Mouse (Mus musculus) heart, embryonic 13.5 days (tissue): Measurements from ENCODE around the gene Cdhr4. TPM values are rescaled to one million over a fixed set of nuclear protein-coding genes. Genes with fewer than 3 reads are reported as not detected.

Source experiments
- ATAC-seq: fragments of 200-750 bp; cut with Nextera tagmentation; 2 replicates; pipeline ENCODE4 v1.8.0; 2017; ENCODE audit warnings: moderate TSS enrichment; ENCODE audit not compliant: insufficient number of reproducible peaks, low FRiP score, low TSS enrichment; ENCODE audit errors: extremely low read depth
- H3K27ac ChIP-seq: fragments of 300-500 bp; sonication (generic); replicated peaks from 2 replicates; pipeline ENCODE4 v1.5.1; 2015; ENCODE audit warnings: moderate library complexity, mild to moderate bottlenecking, inconsistent platforms
- H3K27me3 ChIP-seq: fragments of 300-500 bp; sonication (generic); replicated peaks from 2 replicates; pipeline ENCODE4 v1.6.1; 2015; ENCODE audit warnings: mild to moderate bottlenecking, inconsistent platforms
- H3K36me3 ChIP-seq: fragments of 300-500 bp; sonication (generic); 2 replicates; pipeline ENCODE4 v1.6.1; 2015; ENCODE audit warnings: mild to moderate bottlenecking, inconsistent platforms
- H3K4me1 ChIP-seq: fragments of 300-500 bp; sonication (generic); 2 replicates; pipeline ENCODE4 v1.6.1; 2015; ENCODE audit warnings: inconsistent platforms
- H3K4me2 ChIP-seq: fragments of 300-500 bp; sonication (generic); 2 replicates; pipeline ENCODE4 v1.6.1; 2015; ENCODE audit warnings: inconsistent platforms, mild to moderate bottlenecking, moderate library complexity
- H3K4me3 ChIP-seq: fragments of 300-500 bp; sonication (generic); 2 replicates; pipeline ENCODE4 v1.5.1; 2015; ENCODE audit warnings: moderate library complexity, mild to moderate bottlenecking, inconsistent platforms
- H3K9ac ChIP-seq: fragments of 300-500 bp; sonication (generic); 2 replicates; pipeline ENCODE4 v1.6.1; 2015; ENCODE audit warnings: inconsistent platforms, mild to moderate bottlenecking, moderate library complexity
- H3K9me3 ChIP-seq: fragments of 300-500 bp; sonication (generic); 2 replicates; pipeline ENCODE4 v1.6.1; 2016; ENCODE audit warnings: inconsistent platforms
- WGBS: fragments of 180-500 bp; shearing (Covaris S2); methylation state at CpG from one replicate; pipeline ENCODE4 v1.1.7; 2015; ENCODE audit warnings: mixed read lengths; 5-methylcytosine and 5-hydroxymethylcytosine counted together
- polyA plus RNA-seq: library from polyadenylated mRNA; unstranded; fragments of >200 nt; fragmentation: Nextera tagmentation; extraction: Ambion mirVana; gene quantifications from 2 replicates; pipeline ENCODE4 v1.2.1, GENCODE M21; 2015

Gene Cdhr4
- polyA plus RNA-seq, 1 experiment from 2014 or later, result 7.7 TPM

GRCm38 (mm10) chr9:107978815-107979214 lies 13.5 kb upstream of the Cdhr4 start:
- no peak for ATAC-seq
- H3K36me3 ChIP-seq, result peaks cover 44% of the 10 kb centered on the region
- no peak overlapping the region for H3K9ac ChIP-seq
- H3K27ac ChIP-seq, result 0 out of 2 replicates have a peak overlapping the region, but pooled peaks have one; percentile 8
- H3K4me3 ChIP-seq, result no peak overlapping the region
- no peak overlapping the region for H3K4me2 ChIP-seq
- WGBS, result 87% methylated on average over 12 of the region's 12 CpGs
- H3K4me1 ChIP-seq, result peaks cover 89% of the 10 kb centered on the region
- H3K27me3 ChIP-seq, result no peaks in the 10 kb centered on the region
- H3K9me3 ChIP-seq, result no peaks in the 10 kb centered on the region

- Histone ChIP-seq H3K27ac (peak overlapping the region; percentile 100), H3K27me3 (no peaks in the 10 kb centered on the region), H3K4me3 (peak overlapping the region; percentile 79), H3K4me1 (peaks cover 80% of the 10 kb centered on the region), H3K9ac (peak overlapping the region; percentile 92), H3K36me3 (peaks cover 47% of the 10 kb centered on the region), H3K4me2 (peak overlapping the region; percentile 91), H3K9me3 (no peaks in the 10 kb centered on the region)
- no peak for ATAC-seq
- WGBS, result 33% methylated on average over 7 of the region's 7 CpGs
Observed at GRCm38 (mm10) chr9:107981684-107982605, 10.4 kb upstream of the Cdhr4 start.

GRCm38 (mm10) chr9:107982681-107983346 lies 9.5 kb upstream of the Cdhr4 start, which contains the start of gene Gm20661:
TSS of gene Gm20661 (plus strand) at chr9:107983058.
- H3K4me2 ChIP-seq, result peak within 1 kb of the TSS; percentile 91
- H3K27me3 ChIP-seq, result no peaks in the 10 kb centered on the region
- 12% methylated on average over 14 of the region's 14 CpGs for WGBS
- peak; percentile 65 for ATAC-seq
- H3K9me3 ChIP-seq, result no peaks in the 10 kb centered on the region
- H3K27ac ChIP-seq, result peak within 1 kb of the TSS; percentile 100
- H3K4me1 ChIP-seq, result peaks cover 75% of the 10 kb centered on the region
- H3K36me3 ChIP-seq, result peaks cover 38% of the 10 kb centered on the region
- H3K4me3 ChIP-seq, result peak within 1 kb of the TSS; percentile 79
- H3K9ac ChIP-seq, result peak within 1 kb of the TSS; percentile 92

GRCm38 (mm10) chr9:107983421-107983890 lies 8.8 kb upstream of the Cdhr4 start:
- peaks cover 33% of the 10 kb centered on the region for H3K36me3 ChIP-seq
- peak; percentile 29; the same call in 1 of the 2 replicates for ATAC-seq
- WGBS, result 6% methylated on average over 4 of the region's 4 CpGs
- H3K9ac ChIP-seq, result peak overlapping the region; percentile 92
- H3K27me3 ChIP-seq, result no peaks in the 10 kb centered on the region
- peak overlapping the region; percentile 79 for H3K4me3 ChIP-seq
- peak overlapping the region; percentile 100 for H3K27ac ChIP-seq
- no peaks in the 10 kb centered on the region for H3K9me3 ChIP-seq
- peak overlapping the region; percentile 91 for H3K4me2 ChIP-seq
- H3K4me1 ChIP-seq, result peaks cover 69% of the 10 kb centered on the region

- WGBS, result 42% methylated on average over 19 of the region's 19 CpGs
- Histone ChIP-seq H3K9me3 (no peaks in the 10 kb centered on the region), H3K4me3 (peak overlapping the region; percentile 79), H3K36me3 (peaks cover 26% of the 10 kb centered on the region), H3K4me1 (peaks cover 68% of the 10 kb centered on the region), H3K27ac (peak overlapping the region; percentile 100), H3K4me2 (peak overlapping the region; percentile 91), H3K27me3 (no peaks in the 10 kb centered on the region), H3K9ac (peak overlapping the region; percentile 92)
- ATAC-seq, result no peak
Observed at GRCm38 (mm10) chr9:107984052-107984753, 8.1 kb upstream of the Cdhr4 start.

- Histone ChIP-seq H3K4me2 (peak overlapping the region; percentile 91), H3K9ac (peak overlapping the region; percentile 92), H3K36me3 (peaks cover 21% of the 10 kb centered on the region), H3K4me1 (peaks cover 67% of the 10 kb centered on the region), H3K27me3 (no peaks in the 10 kb centered on the region), H3K9me3 (no peaks in the 10 kb centered on the region), H3K4me3 (peak overlapping the region; percentile 79), H3K27ac (peak overlapping the region; percentile 100)
- ATAC-seq, result no peak
- 40% methylated on average over 9 of the region's 9 CpGs for WGBS
Observed at GRCm38 (mm10) chr9:107984754-107985055, 7.6 kb upstream of the Cdhr4 start.

GRCm38 (mm10) chr9:107985131-107986119 lies 6.9 kb upstream of the Cdhr4 start, which contains the start of gene Inka1:
TSS of gene Inka1 (minus strand) at chr9:107985879.
- Histone ChIP-seq H3K4me1 (peaks cover 60% of the 10 kb centered on the region), H3K27me3 (no peaks in the 10 kb centered on the region)

GRCm38 (mm10) chr9:107986376-107986775 lies 5.9 kb upstream of the Cdhr4 start:
- Histone ChIP-seq H3K4me2 (peak overlapping the region; percentile 91), H3K9ac (peak overlapping the region; percentile 92), H3K9me3 (no peaks in the 10 kb centered on the region), H3K4me1 (peaks cover 51% of the 10 kb centered on the region), H3K4me3 (peak overlapping the region; percentile 79), H3K36me3 (peaks cover 6% of the 10 kb centered on the region), H3K27ac (peak overlapping the region; percentile 100), H3K27me3 (no peaks in the 10 kb centered on the region)
- no peak for ATAC-seq
- WGBS, result 4% methylated on average over 18 of the region's 18 CpGs

More at GRCm38 (mm10) chr9:107985131-107986119, 6.9 kb upstream of the Cdhr4 start, which contains the start of gene Inka1:
- peaks cover 13% of the 10 kb centered on the region for H3K36me3 ChIP-seq
- H3K4me2 ChIP-seq, result peak within 1 kb of the TSS; percentile 91
- peak; percentile 72 for ATAC-seq
- H3K9me3 ChIP-seq, result no peaks in the 10 kb centered on the region
- peak within 1 kb of the TSS; percentile 100 for H3K27ac ChIP-seq
- H3K9ac ChIP-seq, result peak within 1 kb of the TSS; percentile 92
- peak within 1 kb of the TSS; percentile 79 for H3K4me3 ChIP-seq
- WGBS, result under 1% methylated on average over 58 of the region's 58 CpGs

GRCm38 (mm10) chr9:107987950-107988349 lies 4.3 kb upstream of the Cdhr4 start:
- ATAC-seq, result no peak
- no peaks in the 10 kb centered on the region for H3K9me3 ChIP-seq
- H3K4me2 ChIP-seq, result no peak overlapping the region
- H3K36me3 ChIP-seq, result peaks cover 6% of the 10 kb centered on the region
- no peaks in the 10 kb centered on the region for H3K27me3 ChIP-seq
- WGBS, result 54% methylated on average over 3 of the region's 3 CpGs
- no peak overlapping the region for H3K27ac ChIP-seq
- H3K4me3 ChIP-seq, result no peak overlapping the region
- H3K9ac ChIP-seq, result no peak overlapping the region
- H3K4me1 ChIP-seq, result peaks cover 35% of the 10 kb centered on the region

- no peak overlapping the region for H3K4me2 ChIP-seq
- H3K4me1 ChIP-seq, result peaks cover 14% of the 10 kb centered on the region
- H3K27me3 ChIP-seq, result no peaks in the 10 kb centered on the region
- WGBS, result 80% methylated on average over 11 of the region's 11 CpGs
- no peaks in the 10 kb centered on the region for H3K36me3 ChIP-seq
- no peak for ATAC-seq
- no peaks in the 10 kb centered on the region for H3K9me3 ChIP-seq
- H3K27ac ChIP-seq, result no peak overlapping the region
- no peak overlapping the region for H3K4me3 ChIP-seq
- no peak overlapping the region for H3K9ac ChIP-seq
Observed at GRCm38 (mm10) chr9:107993013-107993412, 716 bp downstream of the Cdhr4 start.
